Mouse (Mus musculus): ENCODE data around the gene Tmed2. TPM values are rescaled to one million over a fixed set of nuclear protein-coding genes. Genes with fewer than 3 reads are reported as not detected.
"Not testable (repeated sequence)": the region's sequence is repeated elsewhere in the genome, so short reads cannot be mapped to it uniquely, and the experiment has no call there.

Gene Tmed2
- total RNA-seq (2015; ENCODE audit: low replicate concordance) (454 and 638 TPM in 2 replicates), total RNA-seq (2017; ENCODE audit: low replicate concordance) (524 and 584 TPM in 2 replicates)

DNA sequence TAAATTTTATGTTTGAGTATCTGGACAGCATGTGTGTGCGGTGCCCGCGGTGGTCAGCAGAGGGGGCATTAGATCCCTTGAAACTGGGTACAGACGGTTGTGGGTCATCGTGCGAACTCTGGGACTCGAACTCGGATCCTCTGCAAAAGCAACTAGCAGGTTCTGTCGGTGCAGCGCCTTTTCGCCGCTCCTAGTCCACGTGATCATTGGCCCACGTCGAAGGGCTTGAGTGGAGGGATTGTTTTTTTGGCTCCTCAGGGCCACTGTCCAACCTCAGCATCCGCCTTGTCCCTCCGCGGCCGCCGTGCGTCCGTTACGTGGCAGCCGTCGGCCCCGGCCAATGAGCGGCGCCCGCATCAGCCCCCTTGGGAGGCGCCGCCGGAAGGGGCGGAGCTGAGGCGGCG lies at the start of gene Tmed2:
TSS of gene Tmed2 (plus strand) at position 313 of the 404 bp plus-strand sequence.
- ATAC-seq (replicated peaks; ENCODE audit: low FRiP score, poor library complexity, severe bottlenecking) = peak; percentile 98

DNA sequence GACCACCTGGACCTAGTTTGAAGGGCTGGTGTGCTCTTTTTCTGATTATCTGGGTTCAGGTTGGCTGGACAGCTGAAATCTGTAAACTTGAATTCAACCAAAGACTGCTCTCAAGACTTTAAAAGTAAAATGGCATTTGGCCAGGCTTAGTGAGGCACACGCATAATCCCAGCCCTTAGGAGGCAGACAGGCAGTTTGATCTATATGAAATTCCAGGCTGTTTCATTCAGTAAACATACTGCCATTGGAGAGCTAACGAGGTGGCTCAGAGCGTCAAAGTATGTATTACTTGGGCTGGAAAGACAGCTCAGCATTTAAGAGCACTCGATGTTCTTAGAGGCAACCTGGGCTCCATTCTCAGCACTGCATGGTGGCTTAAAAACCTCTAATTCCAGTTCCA lies 48.8 kb upstream of the Tmed2 start:
- ATAC-seq (replicated peaks; ENCODE audit: low FRiP score, poor library complexity, severe bottlenecking) = no peak

DNA sequence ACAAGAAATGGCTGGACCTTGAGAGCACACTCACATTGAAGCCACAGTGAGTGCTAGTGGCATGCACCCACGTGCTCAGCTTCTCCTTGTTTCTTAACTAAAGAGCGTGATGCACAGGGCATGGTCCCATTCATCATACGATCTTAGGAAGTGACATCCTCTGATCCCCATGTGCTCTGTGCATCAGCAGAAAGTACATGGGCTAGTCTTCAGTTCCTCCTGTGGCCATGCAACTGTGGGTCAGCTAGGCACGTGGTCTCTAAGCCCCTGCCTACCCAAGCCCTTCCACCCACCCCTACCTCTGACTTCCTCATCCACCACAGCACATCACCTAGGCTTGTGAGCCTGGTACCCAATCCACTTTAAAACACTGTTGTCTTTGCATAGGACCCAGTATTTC lies 47.9 kb upstream of the Tmed2 start:
- ATAC-seq (replicated peaks; ENCODE audit: low FRiP score, poor library complexity, severe bottlenecking) = no peak

DNA sequence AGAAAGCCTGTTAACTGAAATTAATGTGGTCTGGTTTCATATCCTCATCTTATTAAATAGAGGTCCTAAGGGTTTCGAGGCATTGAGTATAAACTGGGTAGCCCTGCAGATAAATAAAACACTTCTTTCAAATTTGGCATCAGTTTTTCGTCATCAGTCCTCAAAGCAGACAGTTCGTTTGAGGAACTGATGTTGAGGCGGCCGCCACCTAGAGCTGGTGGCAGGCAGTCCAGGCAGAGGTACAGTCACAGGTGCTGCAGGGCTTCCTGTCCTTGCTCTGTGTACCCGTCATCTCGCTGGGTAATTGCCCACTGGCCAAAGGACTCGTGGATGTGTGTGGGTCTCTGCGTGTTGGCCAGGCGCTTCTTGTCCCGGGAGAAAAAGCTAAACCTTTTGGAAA lies 47.0 kb upstream of the Tmed2 start:
- ATAC-seq (replicated peaks; ENCODE audit: low FRiP score, poor library complexity, severe bottlenecking) = no peak

DNA sequence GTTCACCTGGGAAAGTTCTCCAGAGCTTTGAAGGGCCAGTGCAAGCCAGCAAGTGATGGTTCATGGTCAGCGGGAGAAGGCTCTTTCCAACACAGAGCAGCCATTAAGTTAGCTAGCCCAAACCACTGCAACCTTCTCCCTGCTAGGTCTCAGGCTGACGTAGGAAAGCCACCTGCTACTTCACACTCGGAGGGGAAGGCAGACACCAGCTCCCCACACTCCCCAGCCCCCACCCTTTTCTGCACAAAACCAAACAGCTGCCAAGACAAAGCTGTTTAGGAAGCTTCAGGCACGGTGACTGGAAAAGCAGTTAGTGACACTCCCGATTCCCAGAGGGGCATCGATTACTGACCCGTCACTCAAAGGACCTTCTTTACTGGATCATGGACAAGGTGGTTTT lies 44.9 kb upstream of the Tmed2 start:
- no peak for ATAC-seq (replicated peaks; ENCODE audit: low FRiP score, poor library complexity, severe bottlenecking)

DNA sequence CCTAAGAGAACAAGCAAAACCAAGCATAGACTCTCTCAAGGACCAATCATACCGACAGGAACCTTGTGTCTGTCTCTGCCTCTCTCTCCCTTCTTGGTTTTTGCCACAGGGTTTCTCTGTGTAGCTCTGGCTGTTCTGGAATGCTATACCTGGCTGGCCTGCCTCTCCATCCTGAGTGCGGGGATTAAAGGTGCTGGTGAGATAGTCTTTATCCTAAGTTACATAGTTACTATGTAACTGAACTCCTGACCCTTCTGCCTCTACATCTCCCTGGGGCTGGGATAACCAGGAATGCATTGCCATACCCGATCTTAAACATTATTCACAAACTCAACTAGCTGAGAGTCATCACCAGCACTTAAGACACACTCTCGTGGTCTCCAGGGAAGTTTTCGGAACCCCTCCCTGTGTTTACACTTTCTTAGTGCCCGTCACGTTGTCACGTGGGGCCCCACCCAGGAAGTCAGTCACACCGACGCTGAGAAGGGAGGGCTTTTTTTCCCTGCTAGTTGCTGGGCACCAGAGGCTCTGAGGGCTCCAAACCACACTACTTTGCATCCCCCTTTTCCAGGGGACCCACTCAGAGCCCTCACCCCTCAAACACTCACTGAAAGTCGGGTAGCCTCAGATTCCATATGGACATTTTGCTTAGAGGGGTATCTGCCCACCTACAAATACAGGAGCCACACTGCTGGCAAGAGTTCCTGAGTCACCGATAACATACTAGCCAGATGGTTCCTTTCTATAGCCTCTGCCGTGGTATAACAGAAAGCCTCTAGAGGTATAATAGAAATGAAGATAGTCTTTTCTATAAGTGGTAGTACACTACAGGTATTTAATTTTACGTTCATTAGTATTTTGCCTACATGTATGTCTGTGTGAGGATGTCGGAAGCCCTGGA lies 43.6 kb upstream of the Tmed2 start:
- peak; percentile 79 for ATAC-seq (replicated peaks; ENCODE audit: low FRiP score, poor library complexity, severe bottlenecking)

DNA sequence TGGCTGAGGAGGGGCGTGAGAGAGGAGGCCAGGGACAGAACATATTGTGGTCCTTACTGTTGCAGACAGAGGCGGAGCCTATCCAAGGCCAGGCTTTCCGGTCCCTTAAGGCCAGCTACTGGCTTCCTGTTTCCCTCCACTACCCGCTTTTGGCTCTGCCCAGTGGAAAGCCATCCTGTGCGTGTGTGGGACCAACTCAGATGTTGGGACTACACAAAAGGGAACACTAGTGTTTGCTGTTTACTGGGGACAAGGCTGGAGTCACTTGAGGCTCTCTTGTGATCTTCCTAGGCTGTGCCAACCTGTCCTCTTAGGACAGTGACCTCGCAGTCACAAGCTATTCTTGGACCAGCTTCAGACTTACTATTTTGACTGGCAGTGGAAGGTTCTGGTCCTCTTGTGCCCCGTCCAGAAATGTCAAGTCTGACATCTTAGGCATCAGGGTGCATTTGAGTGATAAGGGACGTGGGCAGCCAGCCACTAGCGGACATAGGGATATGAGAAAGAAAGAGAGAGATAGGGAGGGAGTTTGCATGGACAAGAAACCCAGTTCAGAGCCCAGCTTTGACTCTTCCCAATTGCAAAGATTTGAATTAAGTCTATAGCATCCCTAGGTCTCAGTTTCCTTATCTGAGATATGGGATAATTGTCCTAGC lies 42.1 kb upstream of the Tmed2 start:
- ATAC-seq (replicated peaks; ENCODE audit: low FRiP score, poor library complexity, severe bottlenecking) = peak; percentile 55

DNA sequence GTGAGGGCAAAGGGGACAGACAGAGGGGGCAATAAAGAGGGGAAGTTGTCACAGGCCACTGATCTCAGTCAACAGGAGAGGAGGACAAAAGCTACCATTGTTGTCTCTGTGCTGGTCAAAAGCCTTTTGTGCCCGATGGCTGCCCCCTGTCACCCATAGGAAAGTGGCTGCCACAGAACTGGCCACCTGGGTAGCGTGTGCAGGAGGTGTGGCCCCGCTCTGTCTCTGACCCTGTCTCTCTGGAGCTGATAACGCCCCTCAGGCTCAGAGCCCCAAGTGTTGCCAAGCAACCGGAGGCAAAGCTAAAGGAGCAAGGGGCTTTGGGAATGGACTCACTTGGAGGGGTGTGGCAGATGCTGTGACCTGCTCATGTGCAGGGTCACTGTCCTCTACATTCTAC lies 41.5 kb upstream of the Tmed2 start:
- ATAC-seq (replicated peaks; ENCODE audit: low FRiP score, poor library complexity, severe bottlenecking) = peak; percentile 53

DNA sequence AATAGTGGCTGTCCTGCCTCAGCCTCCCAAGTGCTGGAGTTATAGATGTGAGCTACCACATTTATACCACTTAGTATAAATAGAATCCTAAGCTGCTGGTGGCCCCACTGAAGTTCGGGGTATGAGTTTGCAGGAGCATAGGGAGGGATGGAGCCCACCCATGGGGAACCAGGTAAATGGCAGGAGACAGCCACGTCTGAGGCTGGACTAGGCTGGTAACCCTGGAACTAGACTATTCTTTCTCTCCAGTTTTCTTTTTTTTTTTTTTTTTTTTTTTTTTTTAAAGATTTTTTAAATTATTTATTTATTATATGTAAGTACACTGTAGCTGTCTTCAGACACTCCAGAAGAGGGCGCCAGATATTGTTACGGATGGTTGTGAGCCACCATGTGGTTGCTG lies 40.5 kb upstream of the Tmed2 start:
- ATAC-seq (replicated peaks; ENCODE audit: low FRiP score, poor library complexity, severe bottlenecking) = not testable (repeated sequence)

DNA sequence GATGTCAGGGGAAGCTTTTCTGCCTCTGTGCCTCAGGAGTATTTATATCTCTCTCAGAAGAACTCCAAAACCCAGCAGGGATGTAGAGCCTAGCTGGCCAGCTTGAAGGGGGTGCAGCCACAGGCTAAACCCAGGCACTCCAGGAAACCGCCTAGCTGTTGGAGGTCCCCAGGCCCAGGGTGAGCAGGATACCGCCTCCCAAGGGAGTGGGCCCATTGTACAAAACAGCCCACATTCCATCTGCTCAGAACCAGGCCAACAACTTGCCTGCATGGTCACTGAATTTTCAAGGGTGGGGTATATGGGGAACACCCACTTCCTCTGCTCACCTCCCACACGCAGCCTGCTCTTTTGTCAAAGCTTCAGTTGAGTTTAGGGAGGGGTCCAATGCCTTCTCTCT lies 39.9 kb upstream of the Tmed2 start:
- ATAC-seq (replicated peaks; ENCODE audit: low FRiP score, poor library complexity, severe bottlenecking) = no peak

DNA sequence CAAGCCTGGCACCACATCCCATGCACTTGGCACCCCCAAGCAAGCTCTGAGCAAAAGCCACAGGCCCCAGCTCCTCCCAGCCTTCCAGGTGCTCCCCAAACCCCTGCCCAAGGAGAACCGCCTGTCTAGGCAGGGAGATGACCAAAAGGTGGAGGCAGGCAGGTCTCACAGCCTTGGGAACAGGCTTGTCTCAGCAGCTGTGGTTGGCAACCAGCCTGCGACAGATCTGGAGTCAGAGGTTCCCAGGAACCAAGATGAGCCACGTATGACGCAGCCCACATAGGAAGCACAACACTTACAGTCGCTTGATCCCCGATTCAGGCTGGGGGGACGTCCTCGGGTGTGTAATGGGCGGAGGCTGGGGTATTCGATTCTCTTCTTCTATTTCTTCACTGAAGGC lies 39.0 kb upstream of the Tmed2 start:
- ATAC-seq (replicated peaks; ENCODE audit: low FRiP score, poor library complexity, severe bottlenecking) = no peak

DNA sequence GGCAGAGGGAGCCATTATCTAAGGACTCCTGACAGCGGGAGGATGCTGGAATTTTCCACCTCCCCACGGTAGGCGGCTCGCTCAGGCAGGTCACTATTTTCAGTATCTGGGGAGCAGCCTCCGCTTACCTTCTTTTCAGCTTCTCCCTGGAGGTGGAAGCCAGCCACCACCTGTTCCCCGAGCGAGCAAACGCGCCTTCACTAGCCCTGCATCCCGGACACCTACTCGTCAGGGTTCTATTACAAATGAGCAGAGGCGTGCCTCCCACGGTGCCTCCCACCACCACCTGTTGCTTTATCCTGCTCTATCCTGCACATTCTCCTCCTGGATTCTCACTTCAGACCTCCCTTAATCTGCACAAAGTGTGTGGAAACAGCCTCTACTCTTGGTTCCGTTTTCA lies 36.8 kb upstream of the Tmed2 start:
- no peak for ATAC-seq (replicated peaks; ENCODE audit: low FRiP score, poor library complexity, severe bottlenecking)

DNA sequence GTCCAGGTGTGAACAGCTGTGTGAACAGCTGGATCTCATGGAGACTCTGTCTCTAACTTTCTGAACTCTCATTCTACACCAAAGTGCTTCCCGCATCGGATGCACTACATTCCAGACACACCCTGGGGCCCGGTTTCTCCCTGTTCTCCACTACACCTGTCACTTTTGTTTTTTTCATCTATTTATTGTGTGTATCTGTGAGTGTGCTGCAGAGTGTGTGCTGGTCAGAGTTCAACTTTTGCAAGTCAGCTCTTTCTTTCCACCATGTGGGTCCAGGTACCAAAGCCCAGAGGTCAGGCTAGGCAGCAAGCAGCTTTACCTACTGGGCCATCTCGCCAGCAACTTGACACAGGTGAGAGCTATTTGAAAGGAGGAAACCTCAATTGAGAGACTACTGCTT lies 35.3 kb upstream of the Tmed2 start:
- ATAC-seq (replicated peaks; ENCODE audit: low FRiP score, poor library complexity, severe bottlenecking) = no peak

DNA sequence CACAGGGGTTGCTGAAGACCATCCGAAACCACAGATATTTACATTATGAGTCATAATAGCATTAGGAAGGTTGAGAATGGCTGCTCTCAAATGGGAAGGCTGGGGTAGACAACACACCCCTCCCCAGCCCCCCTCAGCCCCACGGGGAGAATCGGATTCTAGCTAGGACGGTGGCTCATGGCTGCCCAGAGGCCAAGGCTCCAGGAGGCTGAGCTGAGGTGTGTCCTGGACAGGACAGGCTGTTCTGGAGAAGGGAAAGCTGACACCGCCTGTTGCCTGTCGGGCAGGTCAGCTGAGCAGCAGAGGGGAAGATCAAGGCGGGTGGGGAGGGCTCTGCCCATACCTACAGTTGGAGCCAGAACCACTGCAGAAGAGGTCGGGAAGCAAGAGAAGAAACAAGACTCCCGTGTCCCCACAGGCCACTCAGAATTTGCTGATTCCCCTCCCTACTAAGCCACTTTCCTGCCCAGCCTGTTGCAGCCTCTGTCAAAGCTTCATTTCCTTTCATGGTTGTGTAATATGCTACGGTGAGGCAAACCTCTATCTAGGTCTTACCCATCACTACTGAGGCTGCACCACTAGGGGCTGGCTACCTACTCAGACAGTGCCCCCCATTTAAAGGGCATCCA lies 33.6 kb upstream of the Tmed2 start:
- ATAC-seq (replicated peaks; ENCODE audit: low FRiP score, poor library complexity, severe bottlenecking) = no peak

DNA sequence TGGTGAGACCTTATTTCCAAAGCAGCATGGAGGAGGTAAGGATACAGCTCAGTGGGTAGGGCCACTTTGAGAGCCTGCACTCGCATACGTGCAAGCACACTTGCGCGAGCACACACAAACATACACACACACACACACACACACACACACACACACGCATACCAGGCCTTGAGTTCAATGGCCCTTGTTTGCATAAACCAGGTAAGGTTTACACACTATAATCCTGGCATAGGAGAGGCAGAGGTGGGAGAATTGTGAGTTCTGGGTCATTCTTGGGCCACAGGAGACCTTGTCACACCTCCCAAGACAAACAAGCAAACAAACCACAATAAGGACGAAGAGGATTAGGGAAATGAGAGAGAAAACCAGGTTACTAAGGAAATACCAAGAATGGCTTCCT lies 31.3 kb upstream of the Tmed2 start:
- no peak for ATAC-seq (replicated peaks; ENCODE audit: low FRiP score, poor library complexity, severe bottlenecking)

DNA sequence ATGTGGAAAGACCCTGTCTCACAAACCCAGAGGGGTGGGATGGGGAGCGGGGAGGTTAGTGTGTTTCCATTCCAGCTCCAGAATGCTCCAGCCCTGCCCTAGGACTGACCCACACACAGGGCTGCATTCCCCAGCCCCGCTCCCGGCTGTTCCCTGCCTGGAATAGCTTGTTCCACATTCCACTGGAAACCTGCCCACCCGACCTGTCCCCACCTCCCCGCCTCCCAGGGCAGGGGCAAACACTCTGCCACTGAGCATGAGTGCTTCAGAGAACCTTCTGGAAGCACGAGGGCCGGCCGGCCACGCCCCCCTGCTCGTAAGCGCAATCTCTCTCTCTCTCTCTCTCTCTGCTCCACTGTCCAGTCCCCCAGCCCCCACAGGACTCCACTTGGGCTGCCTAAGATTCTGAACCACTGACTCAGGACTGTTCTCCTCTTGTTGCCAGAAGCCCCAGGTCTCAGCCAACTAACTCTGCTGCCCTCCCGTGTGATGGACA lies 30.7 kb upstream of the Tmed2 start:
- ATAC-seq (replicated peaks; ENCODE audit: low FRiP score, poor library complexity, severe bottlenecking) = no peak

DNA sequence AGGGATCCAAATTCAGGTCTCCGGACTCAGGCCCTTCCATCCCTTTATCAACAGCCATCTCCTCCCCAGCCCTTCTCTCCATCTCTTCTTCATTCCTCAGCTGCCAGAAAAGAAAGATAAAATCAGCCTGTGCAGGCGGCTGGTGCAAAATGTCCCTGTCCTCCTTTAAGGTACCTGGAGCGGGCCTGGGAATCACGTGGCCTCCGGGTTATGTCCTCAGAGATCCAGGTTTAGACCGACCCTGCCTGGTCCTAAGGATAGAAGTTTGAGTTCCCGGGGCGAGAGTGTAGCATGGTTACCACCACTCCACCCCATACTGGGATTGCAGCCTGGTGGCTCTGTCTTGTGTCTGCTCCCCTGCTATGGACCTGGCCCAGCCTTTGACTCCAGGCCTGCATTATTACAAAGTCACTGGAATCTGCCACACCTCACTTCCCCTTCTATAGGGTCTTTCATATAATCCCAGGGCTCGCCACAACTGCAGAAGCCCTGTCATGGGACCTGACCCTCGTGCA lies 29.9 kb upstream of the Tmed2 start:
- no peak for ATAC-seq (replicated peaks; ENCODE audit: low FRiP score, poor library complexity, severe bottlenecking)

DNA sequence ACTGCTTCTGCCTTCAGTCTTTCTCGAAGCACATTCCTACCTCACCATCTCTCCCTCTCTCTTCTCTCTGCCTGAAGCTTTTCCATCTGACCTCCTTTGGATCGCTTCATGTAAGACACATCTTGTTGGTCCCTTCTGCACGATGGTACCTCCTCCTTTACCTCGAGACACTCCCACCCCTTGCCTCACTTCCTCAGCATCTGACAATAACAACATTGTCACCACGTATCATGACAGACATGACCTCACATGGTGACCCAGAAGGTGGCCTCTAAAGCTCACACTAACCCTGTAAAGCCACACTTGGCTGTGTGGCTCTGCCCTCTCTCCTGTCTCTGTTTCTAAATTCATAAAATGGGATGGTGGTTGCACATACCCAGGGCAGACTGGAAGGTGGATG lies 24.7 kb upstream of the Tmed2 start:
- ATAC-seq (replicated peaks; ENCODE audit: low FRiP score, poor library complexity, severe bottlenecking) = no peak

DNA sequence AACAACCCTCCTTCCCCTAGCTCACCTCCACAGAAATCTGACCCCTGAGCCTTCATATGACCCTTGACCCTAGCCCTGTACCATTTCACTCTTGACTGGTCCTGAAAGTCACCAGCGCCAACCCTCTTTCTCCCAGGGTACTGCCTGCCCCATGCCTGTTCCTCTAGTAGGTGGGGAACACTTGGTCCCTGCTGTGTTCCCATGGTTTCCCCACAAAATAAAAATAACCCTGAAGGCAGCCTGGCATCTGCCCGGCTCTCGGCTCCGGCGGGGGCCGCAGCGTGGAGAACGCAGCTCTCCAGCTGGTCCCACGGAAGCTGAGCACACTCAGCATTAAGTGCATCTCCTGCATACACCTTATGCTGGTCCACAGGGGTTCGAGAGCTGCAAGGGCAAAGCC lies 21.8 kb upstream of the Tmed2 start:
- no peak for ATAC-seq (replicated peaks; ENCODE audit: low FRiP score, poor library complexity, severe bottlenecking)

DNA sequence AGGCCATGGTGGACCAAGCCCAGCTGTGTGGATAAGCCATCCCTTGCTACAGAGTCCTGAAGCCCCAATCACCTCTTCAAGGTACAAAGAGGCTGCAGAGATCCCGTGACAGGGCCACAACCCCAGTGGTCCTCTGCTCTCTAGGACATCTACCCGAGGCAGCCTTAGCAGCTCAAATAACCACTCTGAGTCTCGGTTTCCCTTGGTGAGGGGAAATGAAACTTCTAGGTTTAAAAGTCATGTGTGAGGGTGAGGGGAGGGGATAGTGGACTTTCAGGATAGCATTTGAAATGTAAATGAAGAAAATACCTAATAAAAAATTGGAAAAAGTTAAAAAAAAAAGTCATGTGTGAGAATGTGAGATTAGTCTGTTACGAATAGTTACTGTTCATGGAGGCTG lies 18.9 kb upstream of the Tmed2 start:
- no peak for ATAC-seq (replicated peaks; ENCODE audit: low FRiP score, poor library complexity, severe bottlenecking)
